Mouse (Mus musculus) E14TG2a.4 (cell line): ENCODE measurements around the gene Plekhm3.

Experiments used
- CTCF ChIP-seq: conservative IDR thresholded peaks from 2 replicates; pipeline ENCODE4 v1.5.1; 2014; ENCODE audit warnings: low read length
- NANOG ChIP-seq: IDR thresholded peaks from 2 replicates; pipeline ENCODE4 v1.6.1; 2014; ENCODE audit warnings: borderline replicate concordance, low read length, mixed read lengths
- POU5F1 ChIP-seq: IDR thresholded peaks from 2 replicates; pipeline ENCODE4 v1.6.1; 2014; ENCODE audit warnings: low read length, borderline replicate concordance

GRCm38 (mm10) chr1:64887502-64888203 is 69.0 kb downstream of the Plekhm3 start:
- TF ChIP-seq CTCF (no peak), POU5F1 (no peak), NANOG (no peak)
